Mouse (Mus musculus) gastrocnemius, postnatal 14 days (tissue): ENCODE measurements around the gene Stat5b. TPM values are rescaled to one million over a fixed set of nuclear protein-coding genes. Genes with fewer than 3 reads are reported as not detected.

ENCODE experiments used
- DNase-seq: peaks from one replicate; pipeline ENCODE4 v3.0.0; 2021; ENCODE audit warnings: mixed read lengths
- intact Hi-C: fragments of 180-260 bp; cut with DNase I; formaldehyde crosslinking; loops from one replicate; pipeline ENCODE4 v1.15.1; 2025; ENCODE audit warnings: low total_unique reads
- long read RNA-seq, 2 experiments: library from polyadenylated mRNA; stranded (forward); transcript quantifications; one replicate each; pipeline ENCODE4 v2.0.0; 2021
- total RNA-seq, 2 experiments: library from RNA; stranded (reverse); gene quantifications; 2 replicates each; pipeline ENCODE4 v1.2.3; 2021

Gene Stat5b
- 100 to 1,000 TPM in 1 of 2 experiments, 10 to 100 TPM in 1; 100.0 to 110 TPM for total RNA-seq
- long read RNA-seq, experiment 1, full-length matches to known transcripts, result 76 of 135 reads
- long read RNA-seq, experiment 1, partial matches to known transcripts, result 11 of 135 reads
- long read RNA-seq, experiment 1, other reads (novel, unspliced or antisense), result 48 of 135 reads
- long read RNA-seq, experiment 2, full-length matches to known transcripts, result 148 of 227 reads
- long read RNA-seq, experiment 2, partial matches to known transcripts, result 21 of 227 reads
- long read RNA-seq, experiment 2, other reads (novel, unspliced or antisense), result 58 of 227 reads

DNA sequence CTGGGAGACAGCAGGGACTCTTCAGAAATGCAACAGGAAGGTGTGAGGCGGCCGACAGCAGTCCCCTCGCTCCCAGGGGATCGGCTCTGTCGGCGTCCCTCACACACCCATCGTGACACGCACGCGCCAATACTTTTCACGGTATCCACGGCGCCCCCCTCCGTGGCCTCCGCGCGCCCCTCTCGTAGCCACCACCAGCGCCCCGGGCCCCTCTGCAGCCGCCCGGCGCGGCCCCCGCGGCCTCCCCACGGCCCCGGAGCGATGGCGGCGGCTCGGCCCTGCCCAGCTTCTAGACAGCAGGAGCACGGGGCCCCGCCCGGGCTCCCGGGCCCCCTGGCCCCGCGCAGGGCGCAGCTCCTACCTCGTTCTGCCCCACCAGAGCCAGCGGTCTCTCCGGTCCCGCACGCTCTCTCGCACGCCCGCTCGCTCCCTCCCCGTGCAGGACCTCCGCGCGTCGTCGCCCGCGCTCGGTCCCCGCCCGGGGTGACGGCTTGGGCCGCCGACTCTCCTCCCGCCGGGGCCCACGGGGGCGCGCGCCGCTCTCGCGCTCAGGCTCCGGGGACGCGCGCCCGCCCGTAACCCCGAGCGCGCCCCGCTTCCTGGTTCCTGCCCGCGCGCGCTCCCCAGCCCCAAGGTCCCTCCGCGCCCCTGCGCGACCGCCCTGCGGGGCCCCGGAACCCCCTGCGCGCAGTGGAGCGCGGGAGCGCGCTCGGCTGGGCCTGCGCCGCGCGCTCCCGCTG lies at the start of gene Stat5b:
Stat5b (minus strand) TSS at position 687 of the 740 bp plus-strand sequence.
- DNase-seq, result peak; percentile 81
- intact Hi-C loops, result no loop called here

DNA sequence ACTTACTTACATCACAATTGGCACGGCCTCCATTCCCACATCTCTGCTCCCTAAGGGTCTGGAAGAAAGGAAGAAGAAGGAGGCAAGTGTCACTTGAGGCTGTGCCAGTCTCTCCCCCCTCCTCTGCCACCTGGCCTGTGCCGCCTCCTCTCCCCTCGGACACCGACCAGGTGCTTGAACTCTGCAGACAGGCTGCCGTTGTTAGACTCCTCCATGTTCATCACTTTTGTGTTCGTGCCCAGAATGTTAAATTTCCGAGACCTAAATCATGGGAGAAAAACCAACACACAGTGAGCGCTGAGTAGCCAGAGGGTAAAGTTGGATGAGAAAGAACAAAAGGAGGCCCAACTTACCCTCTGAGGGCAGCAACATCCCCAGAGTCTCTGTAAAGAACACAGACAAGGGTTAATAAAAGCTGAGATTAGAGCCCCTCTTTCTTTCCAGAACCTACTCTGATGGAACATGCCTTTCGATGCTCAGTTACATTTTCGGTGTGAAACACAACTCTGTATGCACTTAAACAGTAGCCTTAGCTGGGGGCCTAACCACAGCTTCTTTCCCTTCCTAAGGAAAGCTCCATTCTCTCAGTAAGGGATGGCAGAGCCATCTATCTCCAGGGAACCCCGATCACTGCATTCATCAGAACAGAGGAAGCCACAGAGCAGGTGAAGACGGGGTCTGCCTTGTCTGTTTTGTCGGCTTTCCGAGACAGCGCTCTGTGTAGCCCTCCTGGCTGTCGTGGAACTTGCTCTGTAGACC lies 48.1 kb upstream of the Stat5b start:
- intact Hi-C loops, result loop anchor here (10.0 kb wide), 1 partner anchor 156 kb away; no protein-coding TSS in a partner anchor
- DNase-seq, result no peak

DNA sequence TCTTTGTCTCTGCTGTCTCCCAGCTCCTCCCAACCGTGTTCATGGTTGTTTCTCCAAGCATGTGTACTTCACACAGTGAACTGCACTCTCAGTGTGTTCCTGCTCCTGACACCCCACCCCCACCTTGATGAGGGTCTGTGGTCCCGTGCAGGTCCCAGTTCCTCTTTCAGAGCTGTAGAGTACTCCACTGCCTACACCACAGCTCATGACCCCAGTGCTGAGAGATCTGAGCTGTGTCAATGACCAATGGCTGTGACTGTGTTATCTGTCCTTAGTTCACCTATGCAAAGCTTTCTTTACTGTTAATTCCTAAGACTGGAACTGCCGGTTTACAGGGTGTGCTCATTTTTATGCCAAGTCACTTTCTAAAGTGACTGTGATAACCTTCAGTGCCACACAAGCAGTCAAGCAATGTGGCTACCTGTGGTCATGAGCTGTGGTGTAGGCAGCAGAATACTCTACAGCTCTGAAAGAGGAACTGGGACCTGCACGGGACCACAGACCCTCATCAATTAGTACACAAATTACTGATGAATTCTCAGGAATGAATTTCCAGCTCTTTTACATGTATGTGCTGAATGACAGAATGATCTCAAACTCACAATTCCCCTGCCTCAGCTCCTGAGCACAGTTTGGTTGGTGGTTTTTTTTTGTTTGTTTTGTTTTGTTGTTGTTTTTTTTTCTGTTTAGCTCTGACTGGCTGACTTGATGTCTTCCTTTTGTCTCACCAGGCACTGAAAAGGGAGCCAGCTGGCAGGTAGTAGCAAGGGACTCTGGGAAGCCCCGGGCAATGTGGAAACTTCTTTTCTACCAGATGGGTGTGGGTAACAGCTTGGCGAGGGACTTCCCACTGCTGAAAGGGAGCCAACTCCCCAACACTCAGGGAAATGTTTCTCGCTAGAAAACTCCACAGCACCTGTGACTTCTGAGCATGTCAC lies 47.0 kb upstream of the Stat5b start:
- intact Hi-C loops, result loop anchor here (2.0 to 10.0 kb wide), 2 partner anchors 59 to 157 kb away; no protein-coding TSS in a partner anchor
- DNase-seq, result no peak

DNA sequence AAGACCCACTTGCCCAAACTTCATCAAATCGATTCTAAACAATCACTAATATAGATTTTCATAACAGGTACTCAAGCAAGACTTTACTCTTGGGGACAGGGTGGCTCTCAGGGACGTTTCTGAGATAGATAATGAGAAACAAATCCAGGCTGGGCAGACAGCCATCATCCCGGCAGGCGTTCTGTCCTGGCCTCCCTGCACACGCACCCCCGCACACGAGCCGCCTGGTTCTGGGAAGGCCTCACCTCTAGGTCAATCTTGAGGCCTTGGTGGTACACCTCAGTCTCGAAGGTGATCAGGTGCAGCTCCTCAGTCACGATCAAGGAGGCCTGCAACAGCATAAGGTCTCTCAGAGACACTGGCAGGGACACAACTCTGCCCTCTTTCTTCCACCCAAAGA lies 45.6 kb upstream of the Stat5b start:
- intact Hi-C loops, result loop anchor here (2.0 to 10.0 kb wide), 2 partner anchors 61 to 159 kb away; no protein-coding TSS in a partner anchor
- no peak for DNase-seq

DNA sequence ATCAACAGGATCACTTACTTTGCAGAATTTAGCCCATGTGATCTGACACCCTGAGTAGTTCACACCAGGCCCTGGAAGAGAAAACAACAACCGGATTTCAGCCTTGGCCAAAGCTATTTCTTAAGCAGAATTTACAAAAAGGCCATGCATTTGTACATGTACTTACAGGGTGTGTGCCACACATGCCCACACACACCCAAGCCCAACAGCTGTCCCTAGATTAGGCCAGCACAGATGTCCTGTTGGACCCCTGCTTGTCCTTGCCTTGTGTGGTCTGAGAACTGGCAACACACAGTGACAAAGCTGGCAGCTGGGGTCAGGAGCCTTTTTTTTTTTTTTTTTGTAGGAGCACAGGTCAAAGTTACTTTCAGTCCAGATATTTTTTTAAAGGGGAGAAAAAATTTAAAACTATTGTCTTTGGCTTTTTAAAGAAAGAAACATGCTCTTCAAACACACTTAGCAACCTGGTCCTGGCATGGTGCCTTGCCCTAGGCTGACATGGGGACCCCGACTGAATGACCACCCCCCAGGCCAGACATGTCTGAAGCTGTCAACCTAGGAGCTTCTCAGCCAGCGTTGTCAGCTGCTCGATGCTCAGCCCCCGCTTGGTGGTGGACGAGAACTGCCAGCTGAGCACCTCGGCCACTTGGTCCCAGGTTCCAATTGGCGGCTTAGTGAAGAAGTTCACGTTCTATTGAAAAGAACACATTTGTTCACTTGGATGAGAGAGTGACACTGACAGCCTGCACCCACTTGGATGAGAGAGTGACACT lies 43.8 kb upstream of the Stat5b start:
- no peak for DNase-seq
- intact Hi-C loops, result loop anchor here (10.0 kb wide), 1 partner anchor 160 kb away; no protein-coding TSS in a partner anchor

DNA sequence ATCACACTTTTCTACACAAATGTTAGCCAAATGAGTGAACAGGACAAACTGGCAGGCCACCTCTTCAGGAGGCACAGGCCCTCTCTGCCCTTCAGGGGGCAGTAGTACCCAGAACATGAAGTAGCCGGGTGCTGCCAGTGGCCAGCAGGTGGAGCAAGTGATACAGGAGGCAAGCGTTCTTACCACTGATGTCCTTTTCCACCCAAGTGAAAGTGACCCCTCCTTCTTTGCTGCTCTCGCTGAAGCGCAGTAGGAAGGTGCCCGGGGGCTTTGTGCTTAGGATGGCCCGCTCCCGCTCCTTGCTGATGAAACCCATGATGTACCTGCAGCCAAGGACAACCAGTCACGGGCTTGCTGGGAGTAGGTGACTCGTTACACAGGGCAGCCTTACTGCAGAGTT lies 43.0 kb upstream of the Stat5b start:
- intact Hi-C loops, result loop anchor here (10.0 kb wide), 1 partner anchor 161 kb away; no protein-coding TSS in a partner anchor
- peak; percentile 89 for DNase-seq

DNA sequence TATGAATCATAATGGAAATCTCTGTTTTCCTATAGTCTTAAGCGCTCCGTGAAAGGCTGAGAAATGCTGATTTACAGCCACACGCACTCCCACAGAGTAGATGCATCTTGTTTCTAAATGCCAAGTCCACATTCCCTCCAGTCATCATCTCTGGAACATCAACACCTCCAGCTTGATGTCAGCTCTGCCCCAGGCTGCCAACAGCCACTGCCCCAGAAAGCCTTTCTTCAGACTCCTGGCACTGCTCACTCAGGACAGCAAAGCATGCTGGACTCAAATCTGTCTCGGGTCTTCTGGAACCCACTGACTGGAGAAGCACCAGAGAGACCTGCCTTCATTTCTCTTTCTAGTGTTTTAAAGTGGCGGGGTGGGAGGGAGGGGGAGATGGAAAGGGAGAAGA lies 41.9 kb upstream of the Stat5b start:
- intact Hi-C loops, result loop anchor here (10.0 kb wide), 1 partner anchor 162 kb away; no protein-coding TSS in a partner anchor
- no peak for DNase-seq

DNA sequence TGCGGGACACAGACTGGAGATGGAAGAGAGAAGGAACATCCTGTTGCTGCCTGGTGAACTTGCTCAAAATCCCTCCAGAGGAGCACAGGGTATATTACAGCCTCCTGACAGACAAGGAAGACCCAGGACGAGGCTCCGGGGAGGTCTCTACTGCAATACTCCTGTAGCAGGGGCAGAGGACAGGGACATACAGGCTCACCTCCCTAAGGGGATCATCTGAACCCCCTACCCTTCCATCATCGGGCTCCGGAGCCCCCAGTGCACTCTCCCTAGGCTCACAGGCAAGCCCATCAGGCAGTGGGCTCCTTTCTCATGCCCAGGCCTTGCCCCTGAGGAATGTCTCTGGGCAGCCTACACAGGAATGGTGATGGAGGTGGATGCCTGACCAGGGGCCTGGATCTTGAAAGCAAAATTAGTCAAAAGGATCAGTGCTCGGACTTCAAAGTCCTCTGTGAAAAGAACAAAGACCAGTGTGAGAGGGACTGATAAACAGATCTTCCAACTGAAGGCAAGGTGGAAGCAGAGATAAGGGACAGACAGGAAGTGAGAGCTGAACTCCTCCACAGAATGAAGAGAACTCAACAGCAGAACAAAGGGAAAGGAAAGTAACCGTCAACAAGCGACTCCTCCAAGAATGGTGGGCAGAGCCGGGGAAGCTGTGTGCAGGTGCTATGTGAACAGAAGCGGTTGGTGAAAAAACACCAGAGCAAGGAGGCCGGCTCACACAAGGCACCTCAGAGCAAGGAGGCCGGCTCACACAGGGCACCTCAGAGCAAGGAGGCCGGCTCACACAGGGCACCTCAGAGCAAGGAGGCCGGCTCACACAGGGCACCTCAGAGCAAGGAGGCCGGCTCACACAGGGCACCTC lies 41.0 kb upstream of the Stat5b start:
- DNase-seq, result no peak
- intact Hi-C loops, result loop anchor here (10.0 kb wide), 1 partner anchor 163 kb away; no protein-coding TSS in a partner anchor

DNA sequence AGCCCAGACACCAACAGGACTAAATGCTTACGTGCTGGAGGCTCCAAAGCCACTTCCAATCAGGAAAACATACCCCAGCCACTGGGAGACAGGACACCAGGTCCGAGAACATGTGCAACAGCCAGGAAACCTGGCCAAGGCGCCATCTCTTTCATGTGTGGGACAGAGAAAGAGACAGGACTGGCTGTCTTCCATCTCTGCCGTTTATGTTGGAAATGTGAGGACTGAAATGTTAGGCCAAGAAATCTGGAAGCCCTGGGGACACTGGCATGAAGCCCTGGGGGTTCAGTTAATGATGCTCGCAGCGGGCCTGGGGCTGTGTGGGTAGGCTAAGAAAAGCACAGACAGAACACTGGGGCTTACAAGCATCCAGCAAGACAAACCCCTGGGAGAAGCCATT lies 40.0 kb upstream of the Stat5b start:
- intact Hi-C loops, result loop anchor here (10.0 kb wide), 1 partner anchor 164 kb away; no protein-coding TSS in a partner anchor
- no peak for DNase-seq

DNA sequence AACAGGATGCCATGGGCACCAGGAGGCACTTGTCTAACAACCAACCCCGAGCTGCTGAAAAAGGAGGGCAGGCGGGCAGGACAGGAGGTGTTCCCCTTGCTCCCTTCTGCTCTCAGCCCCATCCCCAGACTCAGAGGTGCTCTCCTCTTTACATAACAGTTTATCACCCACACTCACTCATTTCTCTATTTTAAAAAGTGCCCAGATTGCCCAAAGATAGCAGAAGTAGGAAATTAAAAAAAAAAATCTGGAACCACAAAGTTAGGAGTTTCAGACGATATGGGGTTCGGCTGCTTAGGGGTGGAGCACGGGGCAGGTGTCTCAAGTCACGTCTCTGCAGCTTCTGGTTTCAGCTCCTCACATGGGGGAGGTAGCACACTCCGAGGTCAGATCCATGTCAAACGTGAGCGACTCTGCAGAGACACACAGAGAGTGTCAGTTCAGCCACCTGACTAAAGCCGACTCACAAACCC lies 37.9 kb upstream of the Stat5b start:
- DNase-seq, result no peak

DNA sequence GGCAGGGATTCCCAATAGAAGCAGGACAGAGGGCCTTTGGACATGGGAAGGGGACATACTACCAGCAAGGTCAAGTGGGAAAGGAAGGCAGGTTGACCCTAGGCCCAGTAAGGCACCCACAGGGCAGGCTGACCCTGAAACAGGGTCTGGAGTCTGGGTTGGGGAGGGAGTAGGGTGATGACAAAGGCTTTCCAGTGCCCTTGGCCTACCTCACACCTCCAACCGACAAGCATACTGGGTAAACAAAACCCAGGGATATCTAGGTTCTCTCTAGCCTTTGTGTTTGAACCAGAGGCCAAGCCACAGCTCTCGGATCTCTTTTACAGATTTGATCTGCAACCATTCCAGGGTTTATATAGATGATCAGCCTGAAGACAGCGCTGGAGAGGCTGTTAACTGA lies 37.2 kb upstream of the Stat5b start:
- no peak for DNase-seq
- intact Hi-C loops, result loop anchor here (5.0 to 10.0 kb wide), 2 partner anchors 297 to 805 kb away; no protein-coding TSS in a partner anchor

More for the DNA sequence above, 37.9 kb upstream of the Stat5b start:
- intact Hi-C loops, result loop anchor here (5.0 to 10.0 kb wide), 2 partner anchors 296 to 804 kb away; no protein-coding TSS in a partner anchor

DNA sequence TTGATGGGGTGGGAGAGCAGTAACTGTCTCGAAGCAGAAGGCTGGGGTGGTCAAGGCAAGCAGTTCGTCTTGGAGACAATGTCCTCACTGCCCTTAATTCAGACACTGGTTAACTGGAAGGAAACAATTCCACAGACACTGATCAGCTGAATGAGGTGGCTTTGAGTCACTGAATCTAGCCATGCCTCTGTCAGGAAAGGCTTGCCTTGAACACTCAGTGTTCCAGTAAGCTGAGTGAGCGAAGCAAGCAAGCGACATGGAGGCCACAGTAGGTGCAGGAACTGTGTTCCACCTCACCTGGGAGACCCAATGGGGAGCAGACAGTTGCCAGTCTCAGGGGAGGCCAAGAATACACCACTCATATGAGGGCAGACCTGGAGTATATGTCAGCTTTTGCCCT lies 36.7 kb upstream of the Stat5b start:
- intact Hi-C loops, result loop anchor here (5.0 to 10.0 kb wide), 2 partner anchors 298 to 805 kb away; no protein-coding TSS in a partner anchor
- no peak for DNase-seq

DNA sequence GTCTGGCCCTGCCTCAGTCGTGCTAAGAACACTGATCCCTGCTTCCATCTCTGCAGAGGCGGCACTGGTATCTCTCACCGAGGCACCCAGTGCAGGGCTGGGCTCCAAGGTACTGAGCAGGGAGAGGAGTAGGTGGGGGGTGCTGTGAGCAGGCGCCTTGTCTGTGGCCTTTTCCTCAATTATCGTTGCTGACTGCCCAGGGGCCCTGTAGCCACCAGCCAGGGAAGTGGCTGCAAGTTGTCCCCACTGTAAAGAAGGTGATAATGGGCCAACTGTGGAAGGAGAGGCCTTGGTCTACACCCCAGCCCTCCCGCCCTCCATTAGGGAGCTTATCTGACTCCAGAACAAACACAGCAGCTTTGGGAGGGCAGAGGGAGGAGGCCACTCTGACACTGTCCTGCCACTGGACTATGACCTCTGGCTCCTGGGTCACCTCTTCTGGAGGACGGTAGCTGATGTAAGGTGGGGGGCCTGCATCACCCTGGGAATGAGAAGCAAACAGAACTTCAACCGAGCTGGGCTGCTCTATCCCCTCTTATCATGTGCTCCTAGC lies 35.7 kb upstream of the Stat5b start:
- no peak for DNase-seq
- intact Hi-C loops, result loop anchor here (5.0 to 10.0 kb wide), 2 partner anchors 299 to 806 kb away; no protein-coding TSS in a partner anchor

DNA sequence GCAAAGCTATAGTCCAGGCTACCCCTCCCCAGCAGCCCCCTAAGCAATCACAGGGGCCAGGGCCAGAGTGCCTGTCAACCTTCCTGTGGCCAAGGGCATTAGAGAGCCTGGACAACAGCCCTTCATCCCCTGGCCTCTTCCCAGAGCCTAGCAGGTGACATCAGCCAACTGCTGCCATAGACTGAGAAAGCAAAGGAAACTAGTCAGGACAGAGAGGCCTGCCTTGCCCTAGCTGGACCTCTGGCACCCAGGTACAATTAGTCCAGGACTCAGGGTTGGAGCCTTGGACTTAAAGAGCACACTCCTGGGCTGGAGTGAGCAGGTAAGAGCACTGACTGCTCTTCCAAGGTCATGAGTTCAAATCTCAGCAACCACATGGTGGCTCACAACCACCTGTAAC lies 34.9 kb upstream of the Stat5b start:
- DNase-seq, result no peak
- intact Hi-C loops, result loop anchor here (5.0 to 10.0 kb wide), 2 partner anchors 299 to 807 kb away; no protein-coding TSS in a partner anchor

DNA sequence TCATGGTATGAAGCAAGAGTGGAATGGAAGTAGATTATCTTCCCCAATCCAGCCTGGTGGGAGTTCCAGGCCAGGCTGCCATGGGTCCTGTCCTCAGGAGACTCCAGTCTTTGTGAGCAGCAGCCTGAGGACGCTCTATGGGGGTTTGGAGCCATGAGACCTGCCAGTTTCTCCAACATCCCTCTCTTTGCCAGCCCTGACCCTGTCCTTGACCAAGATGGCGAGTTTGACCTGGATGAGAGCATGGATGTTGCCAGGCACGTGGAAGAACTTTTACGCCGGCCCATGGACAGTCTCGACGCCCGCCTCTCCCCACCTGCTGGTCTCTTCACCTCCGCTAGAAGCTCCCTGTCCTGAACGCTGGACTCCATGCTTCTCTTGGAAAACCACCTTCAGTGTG lies 33.1 kb upstream of the Stat5b start:
- no peak for DNase-seq
- intact Hi-C loops, result loop anchor here (10.0 kb wide), 1 partner anchor 301 kb away; no protein-coding TSS in a partner anchor
